Mouse (Mus musculus): ENCODE measurements around the gene Ypel2. TPM values are rescaled to one million over a fixed set of nuclear protein-coding genes. Genes with fewer than 3 reads are reported as not detected.
"Not testable (repeated sequence)": the region's sequence is repeated elsewhere in the genome, so short reads cannot be mapped to it uniquely, and the experiment has no call there.

Ypel2 gene
- polyA plus RNA-seq, 2 experiments = 6.8 to 9.2 TPM

- H3K4me1 ChIP-seq (ENCODE audit: control insufficient read depth, insufficient read depth, low read length) = no peaks in the 10 kb centered on the region
- TF ChIP-seq POLR2A (IDR thresholded peaks at IDR 0.05; ENCODE audit: borderline replicate concordance, extremely low read depth, insufficient read depth, insufficient read length) = no peak
- no peaks in the 10 kb centered on the region for H3K27me3 ChIP-seq (ENCODE audit: control insufficient read depth, insufficient read depth, low read length)
- no peak for ATAC-seq (ENCODE audit: low FRiP score, low read depth)
- no peak for DNase-seq (ENCODE audit: low spot score)
- no peaks in the 10 kb centered on the region for H3K36me3 ChIP-seq (ENCODE audit: control insufficient read depth, insufficient read depth, low read length)
- H3K9me3 ChIP-seq (ENCODE audit: control insufficient read depth, low read length) = no peaks in the 10 kb centered on the region
- no peak overlapping the region for H3K4me2 ChIP-seq (replicated peaks; ENCODE audit: low read depth, low read length, severe bottlenecking)
- no peak overlapping the region for H3K9ac ChIP-seq (ENCODE audit: low read depth, low read length, severe bottlenecking)
- H3K27ac ChIP-seq (replicated peaks; ENCODE audit: low read depth, low read length) = no peak overlapping the region
- 80% methylated on average over 9 of the region's 9 CpGs for WGBS
- H3K4me3 ChIP-seq (replicated peaks; ENCODE audit: low read length) = no peak overlapping the region
These were observed 32.8 kb upstream of the Ypel2 start for GRCm38 (mm10) chr11:87026096-87026875.

DNA sequence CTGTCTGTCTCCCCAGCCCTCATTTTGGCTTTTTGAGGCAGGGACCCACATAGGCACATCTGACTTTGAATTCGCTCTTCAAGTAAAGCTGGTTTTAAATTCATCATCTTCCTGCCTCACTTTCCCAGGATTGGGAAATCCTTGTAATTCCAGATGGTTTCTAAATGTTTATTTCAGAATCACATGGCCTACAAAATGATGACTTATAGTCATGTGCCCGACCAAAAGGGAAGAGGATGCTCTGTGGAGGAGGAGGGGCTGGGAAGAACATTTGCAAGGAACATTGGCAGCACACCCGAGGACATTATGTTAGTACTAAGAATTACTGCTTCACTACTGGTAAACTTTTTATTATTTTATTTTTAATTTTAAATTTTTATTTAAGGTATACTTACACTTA, 31.8 kb upstream of the Ypel2 start:
- no peak overlapping the region for H3K9ac ChIP-seq (ENCODE audit: low read depth, low read length, severe bottlenecking)
- no peaks in the 10 kb centered on the region for H3K9me3 ChIP-seq (ENCODE audit: control insufficient read depth, low read length)
- H3K4me3 ChIP-seq (replicated peaks; ENCODE audit: low read length) = no peak overlapping the region
- H3K36me3 ChIP-seq (ENCODE audit: control insufficient read depth, insufficient read depth, low read length) = no peaks in the 10 kb centered on the region
- no peaks in the 10 kb centered on the region for H3K27me3 ChIP-seq (ENCODE audit: control insufficient read depth, insufficient read depth, low read length)
- no peak overlapping the region for H3K27ac ChIP-seq (replicated peaks; ENCODE audit: low read depth, low read length)
- WGBS = 73% methylated on average over 3 of the region's 3 CpGs
- DNase-seq (ENCODE audit: low spot score) (no peak), ATAC-seq (ENCODE audit: low FRiP score, low read depth) (no peak)
- H3K4me2 ChIP-seq (replicated peaks; ENCODE audit: low read depth, low read length, severe bottlenecking) = no peak overlapping the region
- no peak for TF ChIP-seq POLR2A (IDR thresholded peaks at IDR 0.05; ENCODE audit: borderline replicate concordance, extremely low read depth, insufficient read depth, insufficient read length)
- H3K4me1 ChIP-seq (ENCODE audit: control insufficient read depth, insufficient read depth, low read length) = no peaks in the 10 kb centered on the region

GRCm38 (mm10) chr11:87023240-87023639, 29.7 kb upstream of the Ypel2 start:
- not testable (repeated sequence) for H3K9me3 ChIP-seq (ENCODE audit: control insufficient read depth, low read length); H3K27ac ChIP-seq (replicated peaks; ENCODE audit: low read depth, low read length); H3K36me3 ChIP-seq (ENCODE audit: control insufficient read depth, insufficient read depth, low read length); DNase-seq (ENCODE audit: low spot score); H3K27me3 ChIP-seq (ENCODE audit: control insufficient read depth, insufficient read depth, low read length); H3K9ac ChIP-seq (ENCODE audit: low read depth, low read length, severe bottlenecking); H3K4me3 ChIP-seq (replicated peaks; ENCODE audit: low read length); H3K4me1 ChIP-seq (ENCODE audit: control insufficient read depth, insufficient read depth, low read length); H3K4me2 ChIP-seq (replicated peaks; ENCODE audit: low read depth, low read length, severe bottlenecking); ATAC-seq (ENCODE audit: low FRiP score, low read depth)
- WGBS = 58% methylated on average over 8 of the region's 8 CpGs

- no peak overlapping the region for H3K27ac ChIP-seq (replicated peaks; ENCODE audit: low read depth, low read length)
- no peak overlapping the region for H3K9ac ChIP-seq (ENCODE audit: low read depth, low read length, severe bottlenecking)
- H3K4me3 ChIP-seq (replicated peaks; ENCODE audit: low read length) = no peak overlapping the region
- no peaks in the 10 kb centered on the region for H3K36me3 ChIP-seq (ENCODE audit: control insufficient read depth, insufficient read depth, low read length)
- no peaks in the 10 kb centered on the region for H3K4me1 ChIP-seq (ENCODE audit: control insufficient read depth, insufficient read depth, low read length)
- no peaks in the 10 kb centered on the region for H3K9me3 ChIP-seq (ENCODE audit: control insufficient read depth, low read length)
- no peak overlapping the region for H3K4me2 ChIP-seq (replicated peaks; ENCODE audit: low read depth, low read length, severe bottlenecking)
- no peaks in the 10 kb centered on the region for H3K27me3 ChIP-seq (ENCODE audit: control insufficient read depth, insufficient read depth, low read length)
- DNase-seq (ENCODE audit: low spot score) = no peak
- ATAC-seq (ENCODE audit: low FRiP score, low read depth) = no peak
- no peak for TF ChIP-seq POLR2A (IDR thresholded peaks at IDR 0.05; ENCODE audit: borderline replicate concordance, extremely low read depth, insufficient read depth, insufficient read length)
- WGBS = 64% methylated on average over 4 of the region's 4 CpGs
These were observed 29.3 kb upstream of the Ypel2 start for GRCm38 (mm10) chr11:87022765-87023164.

- Histone ChIP-seq H3K9ac (ENCODE audit: low read depth, low read length, severe bottlenecking) (no peak overlapping the region), H3K4me2 (replicated peaks; ENCODE audit: low read depth, low read length, severe bottlenecking) (no peak overlapping the region), H3K9me3 (ENCODE audit: control insufficient read depth, low read length) (no peaks in the 10 kb centered on the region), H3K27ac (replicated peaks; ENCODE audit: low read depth, low read length) (no peak overlapping the region), H3K4me1 (ENCODE audit: control insufficient read depth, insufficient read depth, low read length) (no peaks in the 10 kb centered on the region), H3K4me3 (replicated peaks; ENCODE audit: low read length) (no peak overlapping the region), H3K27me3 (ENCODE audit: control insufficient read depth, insufficient read depth, low read length) (no peaks in the 10 kb centered on the region), H3K36me3 (ENCODE audit: control insufficient read depth, insufficient read depth, low read length) (no peaks in the 10 kb centered on the region)
- DNase-seq (ENCODE audit: low spot score) (no peak), ATAC-seq (ENCODE audit: low FRiP score, low read depth) (no peak)
- no peak for TF ChIP-seq POLR2A (IDR thresholded peaks at IDR 0.05; ENCODE audit: borderline replicate concordance, extremely low read depth, insufficient read depth, insufficient read length)
These were observed 28.0 kb upstream of the Ypel2 start for GRCm38 (mm10) chr11:87021551-87021950.

Measured in limb, embryonic 14.5 days (tissue).